Mouse (Mus musculus) lung, postnatal 0 days (tissue): Measurements from ENCODE around the gene Helz.

Source experiments
- CTCF ChIP-seq: IDR thresholded peaks from 2 replicates; pipeline ENCODE4 v1.5.1; 2016; ENCODE audit warnings: antibody characterized with exemption, mild to moderate bottlenecking
- EP300 ChIP-seq: IDR thresholded peaks from 2 replicates; pipeline ENCODE4 v1.6.1; 2016; ENCODE audit warnings: antibody characterized with exemption, mild to moderate bottlenecking, control low read depth

DNA sequence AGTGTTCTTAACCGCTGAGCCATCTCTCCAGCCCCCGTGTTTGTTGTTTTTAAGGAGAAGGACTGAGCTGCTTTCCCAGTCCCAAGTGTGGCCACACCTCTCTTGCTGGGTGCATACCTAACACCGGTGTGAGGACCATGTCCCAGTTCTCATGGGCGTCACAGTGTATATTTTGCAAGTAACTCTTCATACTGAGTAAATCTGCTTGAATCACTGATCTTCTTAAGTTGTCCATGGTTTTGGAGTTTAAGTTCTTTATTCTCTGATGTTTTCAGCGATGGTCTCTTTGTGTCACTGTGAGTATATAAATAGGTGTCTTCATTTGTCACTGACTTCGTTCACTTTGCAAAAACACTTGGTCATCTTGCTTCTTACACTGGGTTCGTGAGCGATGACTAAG is 126.9 kb downstream of the Helz start:
- no peak for TF ChIP-seq CTCF
- no peak for TF ChIP-seq EP300
